Mouse (Mus musculus) embryonic facial prominence, embryonic 14.5 days (tissue): ENCODE results near the gene Gm3404. TPM values are rescaled to one million over a fixed set of nuclear protein-coding genes. Genes with fewer than 3 reads are reported as not detected.
"Not testable (repeated sequence)": the region's sequence is repeated elsewhere in the genome, so short reads cannot be mapped to it uniquely, and the experiment has no call there.

ENCODE experiments used
- ATAC-seq: fragments of 200-750 bp; cut with Nextera tagmentation; 2 replicates; pipeline ENCODE4 v1.8.0; 2017; ENCODE audit warnings: low read depth, moderate number of reproducible peaks, moderate TSS enrichment
- DNase-seq: peaks from one replicate; pipeline ENCODE4 v3.0.0-alpha.2; 2015; ENCODE audit warnings: low spot score
- H3K27ac ChIP-seq: fragments of 300-500 bp; sonication (generic); replicated peaks from 2 replicates; pipeline ENCODE4 v1.5.1; 2014; ENCODE audit warnings: low read depth, mild to moderate bottlenecking, low read length, moderate library complexity
- H3K27me3 ChIP-seq: fragments of 300-500 bp; sonication (generic); replicated peaks from 2 replicates; pipeline ENCODE4 v1.6.1; 2014; ENCODE audit warnings: low read length; ENCODE audit not compliant: control insufficient read depth, insufficient read depth
- H3K36me3 ChIP-seq: fragments of 300-500 bp; sonication (generic); 2 replicates; pipeline ENCODE4 v1.6.1; 2014; ENCODE audit warnings: low read length, mixed read lengths; ENCODE audit not compliant: control insufficient read depth, insufficient read depth
- H3K4me1 ChIP-seq: fragments of 300-500 bp; sonication (generic); 2 replicates; pipeline ENCODE4 v1.6.1; 2014; ENCODE audit warnings: antibody characterized with exemption, low read length; ENCODE audit not compliant: control insufficient read depth, insufficient read depth
- H3K4me2 ChIP-seq: fragments of 300-500 bp; sonication (generic); 2 replicates; pipeline ENCODE4 v1.6.1; 2014; ENCODE audit warnings: low read depth, mild to moderate bottlenecking, low read length, moderate library complexity, mixed read lengths
- H3K4me3 ChIP-seq: fragments of 300-500 bp; sonication (generic); 2 replicates; pipeline ENCODE4 v1.5.1; 2014; ENCODE audit warnings: low read depth, mild to moderate bottlenecking, low read length
- H3K9ac ChIP-seq: fragments of 300-500 bp; sonication (generic); 2 replicates; pipeline ENCODE4 v1.6.1; 2014; ENCODE audit warnings: low read depth, mild to moderate bottlenecking, low read length, moderate library complexity, mixed read lengths
- H3K9me3 ChIP-seq: fragments of 300-500 bp; sonication (generic); 2 replicates; pipeline ENCODE4 v1.6.1; 2016; ENCODE audit warnings: low read length; ENCODE audit not compliant: control insufficient read depth
- WGBS: fragments of 180-500 bp; shearing (Covaris S2); extraction: QIAGEN DNeasy Blood & Tissue Kit; methylation state at CpG from one replicate; pipeline ENCODE4 v1.1.7; 2014; 5-methylcytosine and 5-hydroxymethylcytosine counted together
- polyA plus RNA-seq: library from polyadenylated mRNA; unstranded; fragments of >200 nt; fragmentation: Nextera tagmentation; extraction: Ambion mirVana; gene quantifications from 2 replicates; pipeline ENCODE4 v1.2.1, GENCODE M21; 2014

Gm3404 gene
- polyA plus RNA-seq, 1 experiment from 2014 or later = not detected

GRCm38 (mm10) chr5:146564259-146564658 is 38.7 kb downstream of the Gm3404 start:
- 79% methylated on average over 1 of the region's 1 CpGs for WGBS
- no peak for DNase-seq
- H3K36me3 ChIP-seq = no peaks in the 10 kb centered on the region
- H3K4me3 ChIP-seq = no peak overlapping the region
- no peaks in the 10 kb centered on the region for H3K4me1 ChIP-seq
- ATAC-seq = no peak
- H3K9me3 ChIP-seq = no peaks in the 10 kb centered on the region
- H3K27me3 ChIP-seq = no peaks in the 10 kb centered on the region
- H3K4me2 ChIP-seq = no peak overlapping the region
- H3K27ac ChIP-seq = no peak overlapping the region
- H3K9ac ChIP-seq = no peak overlapping the region

- Histone ChIP-seq H3K4me2 (no peak overlapping the region), H3K9ac (no peak overlapping the region), H3K27ac (no peak overlapping the region), H3K9me3 (no peaks in the 10 kb centered on the region), H3K4me1 (no peaks in the 10 kb centered on the region), H3K4me3 (no peak overlapping the region), H3K36me3 (no peaks in the 10 kb centered on the region), H3K27me3 (no peaks in the 10 kb centered on the region)
- 55% methylated on average over 4 of the region's 4 CpGs for WGBS
- ATAC-seq (no peak), DNase-seq (peak; percentile 16)
Observed at GRCm38 (mm10) chr5:146567054-146567453, 41.5 kb downstream of the Gm3404 start.

- WGBS = 84% methylated on average over 6 of the region's 6 CpGs
Observed at GRCm38 (mm10) chr5:146570179-146570578, 44.6 kb downstream of the Gm3404 start.

GRCm38 (mm10) chr5:146571830-146572734 is 46.5 kb downstream of the Gm3404 start:
- not testable (repeated sequence) for H3K9me3 ChIP-seq, H3K36me3 ChIP-seq
- 58% methylated on average over 6 of the region's 6 CpGs for WGBS

More at GRCm38 (mm10) chr5:146570179-146570578, 44.6 kb downstream of the Gm3404 start:
- not testable (repeated sequence) for H3K9ac ChIP-seq, ATAC-seq, H3K27ac ChIP-seq, H3K9me3 ChIP-seq, H3K27me3 ChIP-seq, H3K4me3 ChIP-seq, H3K36me3 ChIP-seq, DNase-seq, H3K4me1 ChIP-seq, H3K4me2 ChIP-seq

GRCm38 (mm10) chr5:146572735-146573042 is 47.1 kb downstream of the Gm3404 start:
- H3K4me3 ChIP-seq, H3K9me3 ChIP-seq, H3K36me3 ChIP-seq, H3K27ac ChIP-seq, H3K9ac ChIP-seq, H3K4me1 ChIP-seq, H3K4me2 ChIP-seq, DNase-seq, H3K27me3 ChIP-seq, ATAC-seq: not testable (repeated sequence)
- 91% methylated on average over 4 of the region's 4 CpGs for WGBS

More at GRCm38 (mm10) chr5:146571830-146572734, 46.5 kb downstream of the Gm3404 start:
- not testable (repeated sequence) for H3K4me1 ChIP-seq, H3K4me2 ChIP-seq, H3K27me3 ChIP-seq, H3K9ac ChIP-seq, ATAC-seq, H3K27ac ChIP-seq, H3K4me3 ChIP-seq, DNase-seq

- no peak for ATAC-seq
- no peak for DNase-seq
- 89% methylated on average over 3 of the region's 3 CpGs for WGBS
- Histone ChIP-seq H3K4me1 (no peaks in the 10 kb centered on the region), H3K4me3 (no peak overlapping the region), H3K9ac (no peak overlapping the region), H3K27me3 (no peaks in the 10 kb centered on the region; the same call in 1 of the 2 replicates), H3K9me3 (no peaks in the 10 kb centered on the region), H3K27ac (no peak overlapping the region), H3K36me3 (no peaks in the 10 kb centered on the region), H3K4me2 (no peak overlapping the region)
Observed at GRCm38 (mm10) chr5:146576668-146577067, 51.1 kb downstream of the Gm3404 start.

Other genes with a start within 250 kb of the Gm3404 start
- gene Wasf3, start 140.8 kb upstream of the Gm3404 start, polyA plus RNA-seq = 1.6 and 1.7 TPM in 2 replicates
- gene Gm6408, start 43.8 kb upstream of the Gm3404 start, polyA plus RNA-seq = not detected in 2 replicates
- gene Gm6370, start 34.4 kb upstream of the Gm3404 start, polyA plus RNA-seq = not detected in 2 replicates
- gene 4930449I24Rik, start 23.4 kb upstream of the Gm3404 start, polyA plus RNA-seq = not detected in 2 replicates
- gene Gm3402, start 11.7 kb upstream of the Gm3404 start, polyA plus RNA-seq = not detected in 2 replicates
- gene Gm3409, start 11.8 kb downstream of the Gm3404 start, polyA plus RNA-seq = not detected in 2 replicates
- gene Gm3415, start 30.3 kb downstream of the Gm3404 start, polyA plus RNA-seq = not detected in 2 replicates
- gene Gpr12, start 59.4 kb downstream of the Gm3404 start, polyA plus RNA-seq = 0.26 TPM in 1 of 2 replicates, not detected in the other